Mouse (Mus musculus) C2C12 (cell line): ENCODE measurements around the gene Chrne.
A peak's percentile ranks its signal among the peaks of the same experiment; 100 is the strongest.

Experiments used
- CTCF ChIP-seq: IDR thresholded peaks from one replicate; pipeline ENCODE4 v1.5.1; 2011; ENCODE audit not compliant: control insufficient read depth, insufficient read depth, insufficient read length
- FOSL1 ChIP-seq: IDR thresholded peaks from one replicate; pipeline ENCODE4 v1.8.0; 2011; ENCODE audit warnings: mild to moderate bottlenecking, low read length; ENCODE audit not compliant: poor library complexity, insufficient read depth, severe bottlenecking
- MAX ChIP-seq: IDR thresholded peaks from one replicate; pipeline ENCODE4 v1.6.1; 2011; ENCODE audit warnings: mild to moderate bottlenecking, control low read depth
- MYOD1 ChIP-seq: IDR thresholded peaks from one replicate; pipeline ENCODE4 v1.6.1; 2011; ENCODE audit warnings: low read depth; ENCODE audit not compliant: control insufficient read depth, insufficient read length
- USF1 ChIP-seq: IDR thresholded peaks from one replicate; pipeline ENCODE4 v1.6.1; 2011; ENCODE audit warnings: low read depth, mild to moderate bottlenecking, control low read depth, moderate library complexity

- TF ChIP-seq CTCF: no peak
- no peak for TF ChIP-seq USF1
- no peak for TF ChIP-seq MYOD1
- no peak for TF ChIP-seq FOSL1
- peak; percentile 31 for TF ChIP-seq MAX
These were observed 34.6 kb upstream of the Chrne start for GRCm38 (mm10) chr11:70653345-70654197.
